Mouse (Mus musculus) telencephalon, adult 2 months (tissue): ENCODE data around the gene Eno4.

Experiments
- DNase-seq: peaks from one replicate; pipeline ENCODE4 v3.0.0-alpha.2; 2011; ENCODE audit warnings: low read depth, low spot score

Gene Eno4

DNA sequence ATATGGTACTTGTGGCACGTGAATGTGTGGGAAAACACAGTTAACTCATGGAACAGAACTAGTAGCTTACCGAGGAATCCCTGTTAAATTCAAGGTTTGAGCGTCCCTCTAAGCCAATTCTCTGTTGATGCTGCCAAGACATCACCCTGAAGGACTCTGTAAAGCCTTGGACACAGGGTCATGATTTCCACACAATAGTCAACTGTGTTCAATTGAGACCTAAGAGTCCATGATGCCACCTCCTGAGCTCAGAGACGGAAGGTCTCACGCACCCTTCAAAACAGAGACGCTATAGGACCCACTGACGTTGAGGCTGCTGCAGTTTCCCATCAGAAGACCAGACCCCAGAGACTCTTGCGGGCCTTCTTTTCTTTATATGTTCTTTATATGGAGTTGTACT lies 30.9 kb downstream of the Eno4 start:
- DNase-seq: no peak

DNA sequence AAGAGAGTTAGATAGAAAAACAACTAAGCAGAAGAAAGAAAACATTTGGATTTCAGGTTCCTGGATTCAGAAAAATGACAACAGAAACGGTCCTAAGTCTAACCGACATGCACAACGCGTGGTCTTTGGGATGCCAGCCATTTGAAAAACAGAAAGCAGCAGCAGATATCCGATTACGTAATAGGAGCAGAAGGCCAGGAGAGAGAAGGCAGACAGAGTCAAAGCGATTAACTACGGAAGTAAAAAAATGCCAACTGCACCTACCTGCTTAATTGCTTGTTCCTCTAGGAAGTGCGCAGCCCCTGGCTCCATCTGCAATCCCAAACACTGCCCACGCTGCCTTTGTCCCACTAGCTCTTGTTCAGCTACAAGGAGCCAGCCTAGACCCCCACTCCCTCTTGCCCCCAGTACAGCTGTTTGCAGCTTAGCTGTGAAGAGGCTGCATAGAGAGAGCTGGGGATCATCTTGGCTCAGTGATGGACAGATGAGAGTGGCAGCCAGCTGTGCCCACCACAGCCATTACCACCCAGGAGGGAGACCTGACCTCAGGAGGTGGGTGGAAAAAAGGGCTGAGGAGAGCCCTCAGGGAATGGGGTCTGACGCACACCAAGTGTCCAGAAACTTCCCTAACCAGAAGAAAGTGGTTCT lies 32.1 kb downstream of the Eno4 start:
- DNase-seq: no peak

DNA sequence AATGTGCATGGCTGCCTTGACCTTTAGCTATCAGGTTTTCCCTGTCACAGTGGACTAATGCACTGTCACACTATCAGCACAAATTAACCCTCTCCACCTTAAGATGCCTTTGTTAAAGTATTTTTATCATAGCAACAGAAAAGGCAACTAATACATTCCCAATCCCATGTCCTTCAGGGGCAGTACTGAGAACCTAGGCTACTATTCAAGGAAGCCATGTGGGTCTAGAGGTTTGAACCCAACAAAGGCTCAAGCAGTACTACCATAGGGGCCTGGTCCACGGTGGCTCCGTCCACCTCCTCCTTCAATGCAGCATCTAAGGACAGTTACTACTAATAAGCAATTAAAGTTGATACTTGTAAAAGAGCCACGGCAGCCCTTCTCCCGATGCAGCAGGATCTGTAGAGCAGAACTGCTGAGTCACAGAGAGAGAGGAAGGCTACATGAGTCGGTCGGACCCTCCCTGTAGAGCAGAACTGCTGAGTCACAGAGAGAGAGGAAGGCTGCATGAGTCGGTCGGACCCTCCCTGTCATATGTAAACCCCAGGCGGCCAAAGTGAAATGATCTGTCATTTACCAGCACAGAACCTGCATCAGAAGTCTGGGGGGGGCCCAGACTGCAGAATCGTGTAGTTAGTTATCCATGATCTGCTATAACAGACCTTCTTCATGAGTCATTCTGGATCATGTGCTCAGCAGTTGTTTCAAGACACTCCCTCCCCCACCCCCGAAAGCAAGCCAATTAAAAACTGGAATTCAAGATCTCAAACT lies 35.4 kb downstream of the Eno4 start:
- peak; percentile 48 for DNase-seq

DNA sequence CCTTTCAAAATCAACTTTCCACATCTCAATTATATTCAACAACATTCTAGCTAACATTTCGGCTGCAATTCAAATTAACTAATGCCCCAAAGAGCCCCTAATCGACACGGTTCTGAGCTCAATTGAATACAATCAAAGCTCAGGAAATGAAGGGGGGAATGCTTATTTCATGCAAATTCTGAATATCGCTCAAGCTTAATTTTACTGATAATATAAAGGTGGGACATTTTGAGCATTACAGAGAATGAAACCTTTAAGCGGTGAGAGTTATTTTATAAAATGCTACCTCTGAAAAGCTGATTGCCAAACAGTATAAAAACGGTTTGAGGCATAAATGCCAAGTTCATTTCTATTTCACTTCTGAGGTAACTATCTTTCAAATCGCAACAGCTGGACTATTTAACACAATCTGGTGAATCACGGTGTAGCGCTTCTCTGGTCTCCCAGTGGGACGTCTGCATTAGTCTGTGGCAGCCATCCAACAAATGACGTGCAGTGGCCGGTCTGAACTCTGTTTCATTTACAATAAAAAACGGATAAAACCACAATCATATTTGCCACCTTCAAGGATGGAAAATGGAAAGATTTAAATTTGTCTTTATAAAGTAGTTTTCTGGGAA lies 36.3 kb downstream of the Eno4 start:
- DNase-seq: no peak

DNA sequence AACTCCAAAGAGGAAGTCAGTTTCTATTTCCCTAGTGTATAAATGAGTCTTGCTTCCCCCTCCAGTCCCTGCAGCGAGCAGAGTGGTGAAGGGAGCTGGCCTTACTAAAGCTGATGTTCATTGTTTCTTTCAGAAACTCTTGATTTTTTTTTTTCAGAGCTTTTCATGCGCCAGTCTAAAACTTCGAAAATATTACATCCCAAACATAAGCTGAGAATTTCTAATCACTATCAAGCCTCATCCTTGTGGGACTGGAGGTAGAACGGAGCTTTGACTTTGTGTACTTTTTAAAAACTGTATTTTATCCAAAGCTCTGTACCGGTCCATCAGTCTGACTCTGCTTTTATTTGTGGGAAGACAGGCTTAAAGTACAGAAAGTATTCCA lies 36.8 kb downstream of the Eno4 start:
- DNase-seq: no peak

DNA sequence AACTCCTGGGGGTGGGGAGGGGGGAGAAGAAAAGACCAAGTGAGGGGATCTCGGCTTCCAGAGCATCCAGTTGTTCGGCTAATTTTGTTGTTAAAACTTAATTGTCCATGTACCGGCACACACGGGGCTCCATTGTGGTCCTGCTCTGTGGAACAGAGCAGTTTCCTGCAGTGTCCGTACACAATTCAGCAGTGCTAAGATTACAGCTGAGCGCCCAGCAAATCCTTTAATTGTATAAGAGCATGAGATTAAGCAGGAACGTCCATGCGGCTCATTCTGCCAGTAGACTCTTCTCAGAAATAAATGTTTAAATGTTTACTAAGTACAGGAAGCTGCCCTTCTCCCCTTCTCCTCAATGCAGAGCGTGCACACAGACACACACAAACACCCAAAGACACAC lies 38.3 kb downstream of the Eno4 start:
- no peak for DNase-seq

DNA sequence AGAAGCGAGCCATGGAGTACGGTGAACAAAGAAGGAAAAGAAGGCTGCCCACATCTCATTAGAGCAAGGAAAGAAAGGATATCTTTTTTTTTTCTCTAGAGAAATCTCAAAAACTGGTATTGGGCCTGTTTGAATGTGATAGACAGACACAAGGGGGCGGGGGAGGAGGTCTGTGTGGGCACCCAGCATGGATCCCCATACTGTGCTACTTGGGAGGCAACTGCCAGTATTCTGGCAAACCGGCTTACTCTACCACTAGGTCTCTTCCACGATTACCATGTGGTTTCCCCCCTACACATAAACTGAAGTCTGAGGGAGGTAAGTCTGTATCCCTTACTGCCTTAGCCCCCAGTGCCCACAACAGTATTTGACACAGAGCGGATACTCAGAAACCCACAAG lies 59.6 kb downstream of the Eno4 start:
- no peak for DNase-seq

DNA sequence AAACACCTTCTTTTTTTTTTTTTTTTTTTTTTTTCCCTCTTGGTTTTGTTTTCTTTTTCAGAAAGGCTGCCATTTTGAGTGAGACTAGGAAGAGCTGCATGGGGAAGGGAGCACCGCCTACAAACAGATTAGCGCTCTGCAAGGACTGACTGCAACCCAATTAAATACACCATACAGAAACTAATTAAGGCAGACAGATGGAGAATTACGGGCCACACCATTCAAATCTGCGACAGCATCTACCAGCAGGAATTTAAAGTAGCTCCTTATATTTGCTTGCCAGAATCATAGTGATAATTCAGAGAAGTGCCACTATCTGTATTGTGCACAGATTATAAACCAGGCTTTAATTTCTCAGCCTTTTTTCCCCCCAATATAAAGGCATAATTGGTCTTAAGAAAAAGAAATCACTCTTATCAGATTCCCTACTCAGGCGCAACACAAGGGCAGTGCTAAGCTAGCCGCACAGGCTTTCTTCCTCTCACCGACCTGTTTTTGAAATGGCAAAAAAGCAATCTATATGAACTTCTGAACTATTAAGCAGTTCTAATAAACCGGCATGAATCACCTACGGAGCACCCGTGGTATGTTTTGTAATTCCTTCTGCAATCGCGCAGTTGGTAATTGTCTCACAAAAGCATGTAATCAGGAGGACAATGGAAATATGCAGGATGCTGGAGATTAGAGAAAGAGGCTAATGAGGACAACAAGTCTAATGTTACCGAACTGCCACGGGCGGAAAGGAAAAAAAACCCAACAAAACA lies 63.5 kb downstream of the Eno4 start:
- peak; percentile 69 for DNase-seq

DNA sequence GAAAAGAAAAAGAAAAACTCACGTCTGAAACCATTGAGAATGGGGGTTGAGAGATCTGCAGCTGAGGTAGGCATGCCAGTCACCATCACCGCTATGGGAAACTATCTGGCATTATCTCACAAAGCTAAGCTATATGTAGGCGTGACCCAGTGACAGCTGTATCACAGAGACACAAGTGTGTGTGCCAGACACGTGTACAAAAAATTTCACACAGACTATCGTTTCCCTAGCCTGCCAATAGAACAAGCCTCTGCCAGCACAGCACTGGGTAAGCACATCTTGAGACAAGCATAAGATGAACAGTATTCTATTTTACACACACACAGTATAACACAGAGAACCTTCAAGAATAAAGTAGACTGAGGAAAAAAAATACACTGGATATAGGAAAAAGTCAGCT lies 67.6 kb downstream of the Eno4 start:
- DNase-seq: no peak
